Mouse (Mus musculus): ENCODE measurements around the gene Gm17482.

DNA sequence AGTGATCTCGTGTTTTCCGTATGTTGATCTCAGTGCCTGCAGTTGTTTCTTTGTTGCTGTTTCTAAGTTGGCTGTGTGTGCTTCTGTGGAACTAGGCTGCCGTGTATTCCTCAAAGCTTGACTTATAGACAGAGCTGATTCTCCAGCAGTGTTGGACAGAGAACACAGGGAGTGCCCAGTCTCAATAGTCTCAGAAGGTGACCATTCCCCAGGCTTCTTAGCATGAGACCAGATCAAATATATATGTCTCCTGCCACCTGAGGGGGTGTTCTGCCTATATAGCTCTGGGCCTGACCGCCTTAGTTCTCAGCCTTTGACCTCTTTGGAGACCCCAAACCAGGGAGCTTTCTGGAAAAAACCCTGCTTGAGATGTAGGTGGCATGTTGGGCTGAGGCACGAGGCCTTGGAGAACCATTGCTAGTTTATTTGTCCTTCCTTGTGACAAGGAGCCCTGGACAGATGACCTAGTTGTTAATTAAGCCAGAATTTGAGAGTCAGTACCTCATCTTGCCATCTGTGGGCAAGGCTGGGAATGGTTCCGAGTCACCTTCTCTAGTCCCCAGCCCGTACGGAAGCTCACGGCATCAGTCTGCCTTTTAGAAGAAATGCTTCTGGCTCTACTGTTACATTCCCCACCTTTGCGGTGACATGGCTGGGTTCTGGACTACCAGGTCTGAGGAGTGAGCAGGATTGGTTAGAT, 48.1 kb downstream of the Gm17482 start:
- TF ChIP-seq CTCF (IDR thresholded peaks at IDR 0.05; ENCODE audit: low read depth): no peak
- no peak for TF ChIP-seq EP300 (optimal IDR thresholded peaks at IDR 0.05)

Data from stomach, postnatal 0 days (tissue).